Mouse (Mus musculus): ENCODE results near the gene Pcp4. TPM values are rescaled to one million over a fixed set of nuclear protein-coding genes. Genes with fewer than 3 reads are reported as not detected.

Pcp4 gene
- polyA plus RNA-seq (2012): not detected in 2 replicates

DNA sequence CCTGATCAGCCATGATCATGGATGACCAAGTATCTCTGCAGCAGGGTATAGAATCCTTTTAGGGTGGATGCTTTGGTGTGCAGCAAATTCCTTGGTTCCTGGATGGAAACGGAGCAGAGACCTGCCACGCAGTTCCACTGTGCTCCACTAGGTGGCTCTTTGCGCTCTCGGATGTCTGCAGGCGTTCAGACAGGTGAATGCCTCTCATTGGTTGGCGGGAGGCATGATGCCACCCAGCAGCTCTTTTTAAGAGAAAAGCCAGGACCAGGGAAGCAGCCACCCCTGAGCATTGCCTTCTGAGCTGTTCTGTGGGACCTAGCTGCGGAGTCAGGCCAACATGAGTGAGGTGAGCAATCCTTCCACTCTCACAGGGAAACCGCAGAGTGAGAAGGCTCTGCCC lies at the start of gene Pcp4:
Gene Pcp4, plus strand, starts transcription at position 162 of the 400 bp plus-strand sequence.

DNA sequence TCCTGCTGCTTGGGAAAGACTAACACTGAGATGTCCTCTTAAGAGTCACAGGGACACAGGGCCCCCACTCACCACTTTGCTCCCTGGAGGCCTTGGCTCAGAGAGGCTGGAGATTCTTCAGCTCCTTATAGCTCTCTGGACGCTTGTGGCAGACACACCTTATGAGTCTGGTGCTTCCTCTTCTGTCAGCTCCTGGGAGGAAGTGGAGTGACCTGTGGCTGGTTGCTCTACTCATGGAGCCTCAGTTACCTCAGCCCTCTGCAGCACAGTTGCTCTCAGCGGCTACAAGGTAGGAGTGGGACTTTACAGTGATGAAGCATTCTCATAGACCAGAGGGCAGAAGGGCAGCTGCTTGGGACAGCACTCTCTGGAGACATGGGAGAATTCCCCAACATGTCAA lies 23.9 kb upstream of the Pcp4 start, which contains the start of gene Itgb2l:
Gene Itgb2l, minus strand, starts transcription at position 152 of the 400 bp plus-strand sequence.

Other genes with a start within 250 kb of the Pcp4 start
- 0.01 and 0.02 TPM in 2 replicates for gene B3galt5, start 231.8 kb upstream of the Pcp4 start, polyA plus RNA-seq (2012)
- gene Itgb2l, start 24.0 kb upstream of the Pcp4 start, polyA plus RNA-seq (2012): 9.1 and 11.8 TPM in 2 replicates

Measured in megakaryocyte-erythroid progenitor cell, adult 5 weeks (primary cell).